Mouse (Mus musculus) limb, embryonic 14.5 days (tissue): ENCODE measurements around the gene Nomo1. TPM values are rescaled to one million over a fixed set of nuclear protein-coding genes. Genes with fewer than 3 reads are reported as not detected.

ENCODE experiments used
- ATAC-seq: fragments of 200-750 bp; cut with Nextera tagmentation; 2 replicates; pipeline ENCODE4 v1.8.0; 2017; ENCODE audit warnings: low read depth, moderate number of reproducible peaks, moderate TSS enrichment; ENCODE audit not compliant: low FRiP score
- DNase-seq: peaks from one replicate; pipeline ENCODE4 v3.0.0-alpha.2; 2015; ENCODE audit warnings: low spot score
- H3K27ac ChIP-seq: fragments of 300-500 bp; sonication (generic); replicated peaks from 2 replicates; pipeline ENCODE4 v1.5.1; 2014; ENCODE audit warnings: low read depth, mild to moderate bottlenecking, low read length, moderate library complexity, mixed read lengths
- H3K27me3 ChIP-seq: fragments of 300-500 bp; sonication (generic); 2 replicates; pipeline ENCODE4 v1.6.1; 2014; ENCODE audit warnings: low read length, mixed read lengths; ENCODE audit not compliant: control insufficient read depth, insufficient read depth
- H3K36me3 ChIP-seq: fragments of 300-500 bp; sonication (generic); 2 replicates; pipeline ENCODE4 v1.6.1; 2014; ENCODE audit warnings: mild to moderate bottlenecking, low read length, moderate library complexity, mixed read lengths; ENCODE audit not compliant: control insufficient read depth, insufficient read depth
- H3K4me1 ChIP-seq: fragments of 300-500 bp; sonication (generic); 2 replicates; pipeline ENCODE4 v1.6.1; 2014; ENCODE audit warnings: antibody characterized with exemption, low read length, mixed read lengths; ENCODE audit not compliant: control insufficient read depth, insufficient read depth
- H3K4me2 ChIP-seq: fragments of 300-500 bp; sonication (generic); replicated peaks from 2 replicates; pipeline ENCODE4 v1.6.1; 2014; ENCODE audit warnings: low read depth, mild to moderate bottlenecking, low read length, moderate library complexity; ENCODE audit not compliant: severe bottlenecking
- H3K4me3 ChIP-seq: fragments of 300-500 bp; sonication (generic); replicated peaks from 2 replicates; pipeline ENCODE4 v1.5.1; 2014; ENCODE audit warnings: low read length
- H3K9ac ChIP-seq: fragments of 300-500 bp; sonication (generic); 2 replicates; pipeline ENCODE4 v1.6.1; 2014; ENCODE audit warnings: mild to moderate bottlenecking, low read depth, low read length, moderate library complexity; ENCODE audit not compliant: severe bottlenecking
- H3K9me3 ChIP-seq: fragments of 300-500 bp; sonication (generic); 2 replicates; pipeline ENCODE4 v1.6.1; 2016; ENCODE audit warnings: low read length; ENCODE audit not compliant: control insufficient read depth
- POLR2A ChIP-seq: fragments of 200-500 bp; IDR thresholded peaks from 2 replicates; pipeline ENCODE4 v1.8.0; 2012; ENCODE audit warnings: inconsistent platforms, mild to moderate bottlenecking, moderate library complexity, borderline replicate concordance; ENCODE audit not compliant: insufficient read depth, insufficient read length; ENCODE audit errors: extremely low read depth
- WGBS: fragments of 180-500 bp; shearing (Covaris S2); extraction: QIAGEN DNeasy Blood & Tissue Kit; methylation state at CpG from one replicate; pipeline ENCODE4 v1.1.7; 2014; 5-methylcytosine and 5-hydroxymethylcytosine counted together
- polyA plus RNA-seq, 2 experiments: library from polyadenylated mRNA; depleted of rRNA in 1 of 2; stranded (reverse) in 1 of 2; unstranded in 1 of 2; fragments of >200 nt; fragmentation: Nextera tagmentation in 1 of 2; extraction: Ambion mirVana in 1 of 2; gene quantifications; 2 replicates each; pipeline versions ENCODE4 v1.2.1 to v1.2.3; 2012 to 2014

Gene Nomo1
- polyA plus RNA-seq (2012; rRNA removed) (38.8 and 39.5 TPM in 2 replicates), polyA plus RNA-seq (2014; fragmentation: Nextera tagmentation; extraction: Ambion mirVana) (21.2 and 22.1 TPM in 2 replicates)

DNA sequence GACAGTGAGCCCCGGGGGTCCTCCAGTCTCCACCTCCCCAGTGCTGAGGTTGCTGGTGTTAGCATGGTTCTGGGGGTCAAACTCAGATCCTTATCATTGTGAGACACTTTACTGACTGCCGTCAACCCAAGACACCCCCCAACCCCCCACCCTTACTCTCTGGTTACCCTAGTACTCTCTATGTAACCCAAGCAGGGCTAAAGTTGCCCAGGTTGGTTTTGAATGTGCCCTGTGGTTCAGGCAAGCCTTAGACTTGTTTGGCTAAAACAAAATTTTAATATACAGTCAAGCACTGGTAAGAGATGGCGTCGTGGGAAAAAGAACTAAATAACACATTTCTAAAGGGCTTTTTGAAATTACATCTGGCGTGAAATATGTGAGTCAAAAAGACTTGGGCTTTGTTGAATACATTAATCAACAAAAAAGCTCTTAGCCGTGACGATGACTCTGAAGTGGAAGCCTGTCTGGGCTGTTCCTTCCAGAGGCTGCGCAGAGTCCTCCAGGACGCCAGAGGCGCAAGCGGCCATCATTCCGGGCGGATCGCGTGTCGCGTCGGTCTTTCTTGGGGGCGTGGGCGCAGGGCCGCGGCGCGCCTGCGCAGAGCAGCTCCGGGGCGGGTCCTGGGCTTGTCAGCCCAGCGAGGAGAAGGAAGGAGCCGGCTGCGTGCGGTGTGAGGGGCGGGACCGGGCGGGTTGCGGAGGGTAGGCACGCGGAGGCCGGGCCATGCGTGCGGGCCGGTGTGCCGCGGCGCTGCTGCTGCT is at the start of gene Nomo1:
Nomo1 (plus strand) TSS at position 590 of the 761 bp plus-strand sequence.
- H3K4me1 ChIP-seq, result peaks cover 10% of the 10 kb centered on the region; the same call in 1 of the 2 replicates
- H3K27me3 ChIP-seq, result no peaks in the 10 kb centered on the region
- peak within 1 kb of the TSS; percentile 90 for H3K4me3 ChIP-seq
- WGBS, result 12% methylated on average over 20 of the region's 44 CpGs
- peak; percentile 93 for ATAC-seq
- no peaks in the 10 kb centered on the region for H3K9me3 ChIP-seq
- H3K36me3 ChIP-seq, result peaks cover 4% of the 10 kb centered on the region; the same call in 1 of the 2 replicates
- H3K4me2 ChIP-seq, result peak within 1 kb of the TSS; percentile 84
- H3K27ac ChIP-seq, result no peak within 1 kb of the TSS
- peak within 1 kb of the TSS; percentile 77 for H3K9ac ChIP-seq
- TF ChIP-seq POLR2A, result peak; percentile 59; the same call in 1 of the 2 replicates
- peak; percentile 94 for DNase-seq

DNA sequence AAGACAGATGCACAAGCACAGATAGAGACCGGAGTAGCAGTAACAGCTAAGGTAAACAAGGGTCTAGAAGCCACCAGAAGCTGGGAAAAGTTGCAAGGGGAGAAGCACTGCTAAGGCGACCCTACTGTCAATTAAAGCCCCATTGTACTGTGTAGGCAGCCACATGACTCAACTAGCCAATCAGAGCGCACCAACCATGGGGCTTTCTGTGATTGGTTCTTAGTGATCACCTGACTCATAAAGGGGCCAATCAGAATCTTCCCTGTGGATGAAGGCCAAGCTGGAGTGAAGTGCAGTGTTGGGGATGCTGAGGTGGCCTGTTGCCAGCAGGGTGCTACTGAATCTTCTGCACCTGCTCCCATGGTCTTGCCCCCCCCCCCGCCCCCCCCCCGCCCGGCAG is 46.6 kb upstream of the Nomo1 start:
- Histone ChIP-seq H3K9ac (no peak overlapping the region), H3K4me3 (no peak overlapping the region), H3K4me2 (no peak overlapping the region), H3K9me3 (no peaks in the 10 kb centered on the region), H3K4me1 (no peaks in the 10 kb centered on the region), H3K36me3 (no peaks in the 10 kb centered on the region), H3K27ac (no peak overlapping the region), H3K27me3 (no peaks in the 10 kb centered on the region)
- DNase-seq (no peak), ATAC-seq (no peak)
- no peak for TF ChIP-seq POLR2A
- WGBS, result 74% methylated on average over 6 of the region's 6 CpGs

DNA sequence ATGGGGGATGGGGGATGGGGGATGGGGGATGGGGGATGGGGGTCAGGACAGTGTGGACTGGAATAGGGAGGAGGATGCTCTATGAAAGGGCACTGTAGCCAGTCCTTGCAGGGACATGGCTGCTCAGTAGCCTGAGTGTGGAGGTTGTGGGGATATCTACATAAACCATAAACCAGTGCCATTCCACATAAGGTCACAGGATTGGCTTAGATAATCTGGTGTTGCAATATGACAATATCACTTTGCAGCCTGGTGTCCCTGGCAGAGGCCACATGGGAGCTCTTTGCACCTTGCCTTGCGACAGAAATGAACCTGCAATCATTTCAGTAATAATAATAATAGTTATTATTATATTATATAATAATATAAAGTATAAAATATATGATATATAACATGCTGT is 45.2 kb upstream of the Nomo1 start:
- no peak overlapping the region for H3K27ac ChIP-seq
- no peak overlapping the region for H3K9ac ChIP-seq
- no peaks in the 10 kb centered on the region for H3K4me1 ChIP-seq
- H3K4me3 ChIP-seq, result no peak overlapping the region
- H3K36me3 ChIP-seq, result no peaks in the 10 kb centered on the region
- H3K27me3 ChIP-seq, result no peaks in the 10 kb centered on the region
- no peaks in the 10 kb centered on the region for H3K9me3 ChIP-seq
- no peak for DNase-seq
- no peak for ATAC-seq
- no peak overlapping the region for H3K4me2 ChIP-seq
- WGBS, result 81% methylated on average over 1 of the region's 1 CpGs
- no peak for TF ChIP-seq POLR2A

DNA sequence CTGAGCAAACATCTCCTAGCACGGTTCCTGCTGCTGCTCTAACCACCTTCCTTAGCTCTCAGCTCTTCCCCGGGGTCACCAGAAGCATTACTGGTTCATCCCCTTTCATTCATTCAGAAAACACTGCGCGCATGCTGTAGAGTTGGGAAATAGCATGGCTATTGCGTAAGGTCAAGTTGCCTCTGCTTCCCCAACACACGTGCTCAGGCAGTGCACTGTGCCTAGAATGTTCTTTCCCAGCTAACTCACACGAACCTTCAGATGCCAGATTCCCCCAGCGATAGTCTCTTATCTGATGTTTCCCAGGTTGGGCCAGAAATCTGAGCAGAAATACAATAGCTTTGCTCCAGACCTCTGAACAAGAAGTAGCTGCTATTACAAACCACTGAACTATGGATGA is 41.0 kb upstream of the Nomo1 start:
- H3K27ac ChIP-seq, result no peak overlapping the region
- H3K27me3 ChIP-seq, result no peaks in the 10 kb centered on the region
- no peak for TF ChIP-seq POLR2A
- H3K4me1 ChIP-seq, result no peaks in the 10 kb centered on the region
- H3K36me3 ChIP-seq, result no peaks in the 10 kb centered on the region
- ATAC-seq (no peak), DNase-seq (no peak)
- no peak overlapping the region for H3K4me3 ChIP-seq
- no peaks in the 10 kb centered on the region for H3K9me3 ChIP-seq
- 87% methylated on average over 8 of the region's 8 CpGs for WGBS
- no peak overlapping the region for H3K4me2 ChIP-seq
- no peak overlapping the region for H3K9ac ChIP-seq

DNA sequence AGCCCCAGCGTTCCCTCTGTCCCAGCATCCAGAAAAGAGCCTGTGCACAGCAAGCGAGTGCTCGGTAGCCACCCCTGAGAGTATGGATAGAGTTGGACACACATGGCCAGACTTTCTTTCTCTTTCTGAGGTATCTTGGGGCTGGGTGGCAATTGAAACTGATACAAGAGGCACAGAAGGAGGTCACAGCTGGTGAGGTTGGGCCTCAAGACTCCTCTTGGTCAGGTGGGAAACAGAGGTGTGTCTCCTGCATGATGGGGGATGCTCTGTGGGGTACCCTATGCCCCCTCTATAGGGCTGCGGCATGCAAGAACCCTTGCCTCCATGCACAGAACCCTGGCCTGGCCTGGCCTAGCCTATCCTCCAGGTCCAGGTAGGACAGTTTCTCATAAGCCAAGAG is 32.9 kb upstream of the Nomo1 start:
- Histone ChIP-seq H3K27me3 (no peaks in the 10 kb centered on the region), H3K4me1 (no peaks in the 10 kb centered on the region), H3K9me3 (no peaks in the 10 kb centered on the region), H3K4me3 (no peak overlapping the region), H3K27ac (no peak overlapping the region), H3K4me2 (no peak overlapping the region), H3K9ac (no peak overlapping the region), H3K36me3 (no peaks in the 10 kb centered on the region)
- DNase-seq (no peak), ATAC-seq (no peak)
- no peak for TF ChIP-seq POLR2A
- 89% methylated on average over 4 of the region's 4 CpGs for WGBS

DNA sequence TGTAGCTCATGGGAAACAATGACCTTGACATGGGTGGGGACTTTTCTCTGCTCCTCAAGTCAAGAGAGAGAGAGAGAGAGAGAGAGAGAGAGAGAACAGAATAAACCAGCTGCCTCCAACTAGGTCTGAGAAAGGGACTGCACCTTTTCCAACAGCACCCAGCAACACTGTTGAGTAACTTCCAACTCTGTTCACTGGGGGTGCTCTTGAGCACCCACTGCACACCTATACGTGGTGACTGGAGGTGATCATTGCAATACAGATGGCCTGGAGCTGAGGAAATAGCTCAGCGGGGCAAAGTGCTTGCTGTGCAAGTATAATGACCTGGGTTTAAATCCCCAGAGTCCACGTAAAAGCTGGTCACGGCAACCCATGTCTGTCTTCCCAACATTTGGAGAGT is 30.8 kb upstream of the Nomo1 start:
- DNase-seq, result no peak
- Histone ChIP-seq H3K27me3 (no peaks in the 10 kb centered on the region), H3K27ac (no peak overlapping the region), H3K36me3 (no peaks in the 10 kb centered on the region), H3K4me3 (no peak overlapping the region), H3K9ac (no peak overlapping the region), H3K4me1 (no peaks in the 10 kb centered on the region), H3K9me3 (no peaks in the 10 kb centered on the region), H3K4me2 (no peak overlapping the region)
- 42% methylated on average over 4 of the region's 4 CpGs for WGBS
- no peak for ATAC-seq
- no peak for TF ChIP-seq POLR2A
